Mouse (Mus musculus) gastrocnemius, adult 2 months (tissue): Measurements from ENCODE around the gene Tnf. TPM values are rescaled to one million over a fixed set of nuclear protein-coding genes. Genes with fewer than 3 reads are reported as not detected.

Experiments
- DNase-seq: peaks from one replicate; pipeline ENCODE4 v3.0.0; 2022
- H3K27ac ChIP-seq: fragments of 200-600 bp; 2 replicates; pipeline ENCODE4 v1.8.1; 2022; ENCODE audit warnings: mild to moderate bottlenecking
- H3K4me3 ChIP-seq: fragments of 200-600 bp; 2 replicates; pipeline ENCODE4 v1.8.1; 2022; ENCODE audit warnings: mild to moderate bottlenecking, moderate library complexity
- CTCF ChIP-seq: fragments of 200-600 bp; IDR thresholded peaks from 2 replicates; pipeline ENCODE4 v1.8.1; 2022; ENCODE audit warnings: antibody characterized with exemption, mild to moderate bottlenecking, moderate library complexity
- intact Hi-C: fragments of 180-260 bp; cut with DNase I; formaldehyde crosslinking; loops from one replicate; pipeline ENCODE4 v1.15.1; 2025
- total RNA-seq, 2 experiments: library from RNA; stranded (reverse); gene quantifications; 2 replicates each; pipeline ENCODE4 v1.2.3; 2021

The Tnf gene
- total RNA-seq, 2 experiments from 2014 or later: not detected

GRCm38 (mm10) chr17:35178528-35178927 lies 23.3 kb downstream of the Tnf start:
- intact Hi-C loops: loop anchor here (1.0 to 2.0 kb wide), 2 partner anchors 16 to 54 kb away; partner anchors contain the start of gene Ltb
- peak; percentile 95 for TF ChIP-seq CTCF
- H3K27ac ChIP-seq: no peak overlapping the region
- DNase-seq: peak; percentile 87
- no peak overlapping the region for H3K4me3 ChIP-seq

- DNase-seq: no peak
- Histone ChIP-seq H3K4me3 (no peak within 1 kb of the TSS), H3K27ac (no peak within 1 kb of the TSS)
- intact Hi-C loops: no loop called here
- TF ChIP-seq CTCF: no peak
Measured at GRCm38 (mm10) chr17:35175968-35176367, 25.8 kb downstream of the Tnf start, which contains the start of gene Aif1. Aif1 (minus strand) TSS chr17:35176068.

- TF ChIP-seq CTCF: no peak
- Histone ChIP-seq H3K27ac (no peak overlapping the region), H3K4me3 (no peak overlapping the region)
- no peak for DNase-seq
- intact Hi-C loops: no loop called here
Measured at GRCm38 (mm10) chr17:35175382-35175781, 26.4 kb downstream of the Tnf start.

DNA sequence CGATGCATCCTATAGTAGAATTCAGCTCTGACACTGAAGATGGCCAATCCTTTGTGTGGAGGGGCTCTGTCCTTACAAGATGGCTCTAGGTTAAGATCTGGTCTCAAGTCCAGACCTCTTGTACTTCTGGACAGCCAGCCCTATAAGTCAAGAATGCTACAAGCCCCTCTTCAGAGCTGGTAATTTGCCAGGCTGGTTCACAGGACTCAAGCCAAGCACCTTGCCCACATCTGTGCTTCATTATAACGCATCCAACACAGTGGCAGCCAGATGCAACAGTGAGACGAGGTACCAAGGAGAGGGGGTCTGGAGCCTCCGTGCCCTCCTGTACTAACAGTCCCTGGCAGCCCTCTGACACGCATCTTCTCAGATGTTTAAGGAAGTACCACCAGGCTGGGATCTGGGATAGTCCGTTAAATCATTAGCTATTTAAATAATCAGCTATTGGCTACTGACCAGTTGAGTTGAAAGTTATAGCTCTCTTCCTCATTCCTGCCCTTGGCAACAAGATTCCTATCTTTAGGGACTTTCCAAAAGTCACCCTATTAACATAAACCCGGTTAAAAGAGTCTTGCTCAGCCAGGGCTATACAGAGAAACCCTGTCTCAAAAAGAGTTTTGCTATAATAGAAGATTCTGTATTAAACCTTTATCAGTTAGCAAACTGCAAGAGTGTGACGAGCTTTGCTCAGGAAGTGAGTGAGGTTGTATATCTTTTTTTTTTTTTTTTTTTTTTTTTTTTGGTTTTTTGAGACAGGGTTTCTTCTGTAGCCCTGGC lies 27.4 kb downstream of the Tnf start:
- TF ChIP-seq CTCF: no peak
- no peak for DNase-seq
- intact Hi-C loops: no loop called here
- H3K4me3 ChIP-seq: no peak overlapping the region
- no peak overlapping the region for H3K27ac ChIP-seq

DNA sequence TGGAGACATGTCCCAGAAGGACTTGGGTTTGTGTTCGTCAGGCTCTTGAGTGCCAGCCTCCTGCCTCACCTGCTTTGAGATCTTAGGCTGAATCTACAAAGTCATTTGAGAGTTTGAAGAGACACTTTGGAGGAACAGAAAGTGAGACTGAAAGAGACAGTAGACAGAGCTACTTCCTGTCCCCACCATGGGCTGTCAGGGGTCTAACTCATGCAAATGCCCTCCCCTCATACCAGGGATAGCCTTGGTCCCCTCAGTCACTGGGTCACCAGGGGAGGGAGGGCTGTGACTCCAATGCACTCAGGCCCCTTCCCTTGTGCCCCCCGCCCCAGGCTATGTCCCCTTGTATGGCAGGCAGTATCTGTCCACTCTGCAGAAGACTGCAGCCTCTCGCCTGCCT lies 28.5 kb downstream of the Tnf start:
- no peak for DNase-seq
- Histone ChIP-seq H3K27ac (peak overlapping the region; percentile 12), H3K4me3 (no peak overlapping the region)
- intact Hi-C loops: no loop called here
- TF ChIP-seq CTCF: no peak

DNA sequence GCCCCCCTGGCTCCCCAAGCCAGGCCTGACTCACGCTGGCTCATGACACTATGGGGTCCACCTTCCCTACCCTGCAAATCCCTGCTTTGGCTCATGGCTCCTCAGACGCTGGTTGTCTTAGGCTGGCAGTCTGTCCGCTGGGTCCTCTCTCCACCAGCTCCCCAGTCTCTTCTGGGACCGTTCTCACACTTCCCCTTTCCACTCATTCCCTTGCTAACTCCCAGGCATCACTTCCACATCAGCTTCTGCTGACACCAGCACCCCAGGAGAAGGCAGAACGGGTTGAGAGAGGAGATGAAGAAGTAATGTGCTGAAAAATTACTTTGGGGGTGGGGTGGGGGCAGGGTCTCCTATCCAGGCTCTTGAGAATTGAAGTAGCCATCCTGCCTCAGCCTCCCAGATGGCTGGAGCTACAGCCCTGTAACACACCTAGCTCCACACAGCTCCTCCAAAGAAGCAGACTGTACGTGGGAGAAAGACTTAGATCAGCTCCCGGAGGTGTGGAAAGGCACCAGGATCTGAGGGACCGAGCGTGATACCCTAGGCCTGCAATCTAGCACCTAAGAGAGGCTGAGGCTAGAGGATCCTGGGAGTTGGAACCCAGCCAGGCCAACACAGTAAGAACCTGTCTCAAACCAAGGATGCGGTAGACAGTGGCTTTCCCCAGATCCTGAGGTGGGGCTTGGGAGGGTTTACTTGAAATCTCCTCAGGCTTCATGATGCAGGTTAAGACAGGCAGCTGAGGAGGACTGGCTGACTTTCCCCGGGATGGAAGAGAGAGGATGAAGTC lies 29.2 kb downstream of the Tnf start:
- peak overlapping the region; percentile 40 for H3K4me3 ChIP-seq
- no peak overlapping the region; the same call in 1 of the 2 replicates for H3K27ac ChIP-seq
- TF ChIP-seq CTCF: no peak
- intact Hi-C loops: no loop called here
- no peak for DNase-seq

- no peak overlapping the region for H3K4me3 ChIP-seq
- H3K27ac ChIP-seq: no peak overlapping the region
- DNase-seq: no peak
- intact Hi-C loops: loop anchor here (2.0 kb wide), 1 partner anchor 64 kb away; the partner anchor contains the start of gene Atp6v1g2
- peak; percentile 78 for TF ChIP-seq CTCF
Measured at GRCm38 (mm10) chr17:35168541-35169207, 33.1 kb downstream of the Tnf start.

DNA sequence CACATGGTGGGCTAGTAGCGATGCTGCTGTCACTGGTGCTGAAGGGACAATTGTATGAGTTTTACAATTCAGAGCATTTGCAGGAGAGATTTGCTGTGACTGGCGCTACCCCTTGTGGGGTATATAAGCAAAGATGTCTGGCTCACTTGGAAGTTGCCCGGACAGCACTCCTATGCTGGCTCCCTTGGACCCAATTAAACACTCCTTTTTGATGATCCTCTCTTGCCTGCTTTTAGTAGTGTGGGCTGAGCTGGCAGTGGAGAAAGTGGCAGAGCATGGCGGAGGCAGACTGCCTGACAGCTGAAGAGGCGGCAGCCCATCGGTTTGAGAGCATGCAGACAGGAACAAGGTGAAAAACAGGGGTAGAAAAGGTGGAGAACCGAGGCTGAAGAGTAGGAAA lies 34.0 kb downstream of the Tnf start:
- no peak for DNase-seq
- H3K4me3 ChIP-seq: no peak overlapping the region
- no peak overlapping the region for H3K27ac ChIP-seq
- TF ChIP-seq CTCF: no peak
- intact Hi-C loops: loop anchor here (2.0 kb wide), 1 partner anchor 65 kb away; the partner anchor contains the start of gene Atp6v1g2

DNA sequence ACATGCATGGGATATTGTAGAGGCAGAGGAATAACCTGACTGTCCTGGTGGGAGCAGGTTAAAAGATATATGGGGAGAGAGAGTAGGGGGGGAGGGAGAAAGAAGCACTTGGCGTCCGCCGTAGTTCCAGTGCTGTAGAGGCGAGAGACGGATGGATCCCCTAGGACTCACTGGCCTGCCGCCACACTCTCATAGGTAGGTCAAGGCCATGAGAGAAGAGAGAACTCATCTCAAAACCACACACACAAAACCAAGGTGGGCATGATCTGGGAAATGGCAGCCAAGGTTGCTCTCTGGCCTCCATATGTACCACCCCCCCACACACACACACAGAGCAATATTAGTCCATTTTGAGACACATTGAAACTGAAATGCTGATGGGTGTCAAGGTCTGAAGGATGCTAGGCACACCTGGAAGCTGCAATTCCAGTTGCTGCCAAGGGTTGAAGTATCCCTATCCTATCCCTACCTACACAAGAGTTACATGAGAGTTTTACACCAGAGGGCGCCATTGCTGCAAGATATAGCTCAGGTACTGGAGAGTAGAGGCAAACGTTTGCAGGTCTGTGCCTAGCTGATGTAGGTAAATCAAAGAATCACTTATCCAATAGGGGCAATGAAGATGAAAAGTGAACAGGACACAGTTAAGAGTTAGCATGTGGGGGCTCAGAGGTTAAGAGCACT lies 35.3 kb downstream of the Tnf start:
- no peak for DNase-seq
- Histone ChIP-seq H3K4me3 (peak overlapping the region; percentile 98; the same call in 1 of the 2 replicates), H3K27ac (peak overlapping the region; percentile 100; the same call in 1 of the 2 replicates)
- intact Hi-C loops: no loop called here
- peak; percentile 65 for TF ChIP-seq CTCF

GRCm38 (mm10) chr17:35165451-35166155 lies 36.2 kb downstream of the Tnf start:
- TF ChIP-seq CTCF: no peak
- DNase-seq: no peak
- intact Hi-C loops: no loop called here
- peak overlapping the region; percentile 98 for H3K4me3 ChIP-seq
- peak overlapping the region; percentile 100 for H3K27ac ChIP-seq

DNA sequence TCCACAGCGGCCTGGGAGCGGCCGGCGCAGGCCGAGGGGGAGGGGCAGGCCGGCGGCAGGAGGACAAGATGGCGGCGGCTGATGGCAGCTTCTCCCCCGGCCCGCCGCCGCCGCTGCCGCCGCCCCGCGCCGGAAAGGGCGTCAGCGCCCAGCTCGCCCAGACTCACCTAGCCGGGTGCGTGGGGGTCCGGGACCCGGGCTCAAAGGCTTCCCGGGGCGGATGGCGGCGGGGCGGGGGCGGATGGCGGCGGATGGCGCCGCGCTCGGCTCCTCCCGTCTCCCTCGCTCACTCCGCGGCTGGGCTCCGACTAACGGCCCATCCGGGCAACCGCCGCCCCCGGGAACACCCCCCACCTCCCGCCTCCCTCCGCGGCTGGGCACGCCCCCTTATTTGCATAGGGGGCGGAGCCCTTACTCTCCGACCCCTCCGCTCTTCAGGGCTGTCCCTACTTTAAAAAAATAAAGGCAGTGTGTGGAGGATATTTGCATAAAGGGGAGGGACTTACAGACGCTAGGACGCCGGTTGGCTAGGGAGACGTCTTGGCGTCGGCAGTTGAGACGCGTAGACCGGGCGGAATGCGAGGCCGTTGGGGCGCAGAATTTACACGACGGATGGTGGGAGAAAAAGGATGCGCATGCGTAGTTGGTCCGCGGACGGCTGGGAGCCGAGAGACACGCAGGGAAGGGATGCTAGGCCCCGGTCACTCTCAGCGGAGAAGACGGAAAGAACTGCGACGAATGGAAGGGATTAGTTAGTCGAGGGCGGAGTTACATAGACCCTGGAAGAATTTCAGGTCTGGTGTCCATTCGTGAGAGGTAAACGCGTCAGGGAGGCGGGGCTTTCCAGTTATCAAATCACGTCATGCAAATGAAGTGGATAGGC lies 37.0 kb downstream of the Tnf start, which contains the start of gene Prrc2a:
Prrc2a (minus strand) TSS at position 330 of the 883 bp plus-strand sequence.
- Histone ChIP-seq H3K4me3 (peak within 1 kb of the TSS; percentile 98), H3K27ac (peak within 1 kb of the TSS; percentile 100)
- TF ChIP-seq CTCF: no peak
- DNase-seq: peak; percentile 99
- intact Hi-C loops: no loop called here
